Mouse (Mus musculus): ENCODE results near the gene Med9.

The Med9 gene

GRCm38 (mm10) chr11:59947752-59948400 lies at the start of gene Med9:
Gene Med9 (plus strand): TSS chr11:59948206.
- in situ Hi-C loops (cut with MboI; ENCODE audit: unreplicated experiment in 2 of 2) = no loop called here

- in situ Hi-C loops (cut with MboI; ENCODE audit: unreplicated experiment in 2 of 2) = loop anchor here in 1 of 2 experiments (5.0 kb wide), 1 partner anchor 37 kb away; no protein-coding TSS in a partner anchor
These were observed 48.0 kb upstream of the Med9 start for GRCm38 (mm10) chr11:59899711-59900685.

GRCm38 (mm10) chr11:59900995-59901394 lies 47.0 kb upstream of the Med9 start:
- in situ Hi-C loops (cut with MboI; ENCODE audit: unreplicated experiment in 2 of 2) = no loop called here

GRCm38 (mm10) chr11:59902045-59902726 lies 45.8 kb upstream of the Med9 start:
- in situ Hi-C loops (cut with MboI; ENCODE audit: unreplicated experiment in 2 of 2) = no loop called here

- in situ Hi-C loops (cut with MboI; ENCODE audit: unreplicated experiment in 2 of 2) = no loop called here
These were observed 41.4 kb upstream of the Med9 start for GRCm38 (mm10) chr11:59906521-59907123.

GRCm38 (mm10) chr11:59908446-59908845 lies 39.6 kb upstream of the Med9 start:
- in situ Hi-C loops (cut with MboI; ENCODE audit: unreplicated experiment in 2 of 2) = no loop called here

- in situ Hi-C loops (cut with MboI; ENCODE audit: unreplicated experiment in 2 of 2) = no loop called here
These were observed 37.4 kb upstream of the Med9 start for GRCm38 (mm10) chr11:59910586-59910985.

- in situ Hi-C loops (cut with MboI; ENCODE audit: unreplicated experiment in 2 of 2) = no loop called here
These were observed 36.5 kb upstream of the Med9 start for GRCm38 (mm10) chr11:59911523-59911922.

GRCm38 (mm10) chr11:59913702-59914101 lies 34.3 kb upstream of the Med9 start:
- in situ Hi-C loops (cut with MboI; ENCODE audit: unreplicated experiment in 2 of 2) = no loop called here

GRCm38 (mm10) chr11:59918014-59918413 lies 30.0 kb upstream of the Med9 start:
- in situ Hi-C loops (cut with MboI; ENCODE audit: unreplicated experiment in 2 of 2) = no loop called here

GRCm38 (mm10) chr11:59919401-59919800 lies 28.6 kb upstream of the Med9 start:
- in situ Hi-C loops (cut with MboI; ENCODE audit: unreplicated experiment in 2 of 2) = no loop called here

GRCm38 (mm10) chr11:59920331-59920730 lies 27.7 kb upstream of the Med9 start:
- in situ Hi-C loops (cut with MboI; ENCODE audit: unreplicated experiment in 2 of 2) = no loop called here

- in situ Hi-C loops (cut with MboI; ENCODE audit: unreplicated experiment in 2 of 2) = no loop called here
These were observed 26.7 kb upstream of the Med9 start for GRCm38 (mm10) chr11:59921265-59921664.

GRCm38 (mm10) chr11:59930031-59930430 lies 18.0 kb upstream of the Med9 start:
- in situ Hi-C loops (cut with MboI; ENCODE audit: unreplicated experiment in 2 of 2) = no loop called here

- in situ Hi-C loops (cut with MboI; ENCODE audit: unreplicated experiment in 2 of 2) = no loop called here
These were observed 15.3 kb upstream of the Med9 start for GRCm38 (mm10) chr11:59932560-59933337.

GRCm38 (mm10) chr11:59933943-59934342 lies 14.1 kb upstream of the Med9 start:
- in situ Hi-C loops (cut with MboI; ENCODE audit: unreplicated experiment in 2 of 2) = no loop called here

- in situ Hi-C loops (cut with MboI; ENCODE audit: unreplicated experiment in 2 of 2) = loop anchor here in 1 of 2 experiments (5.0 kb wide), 1 partner anchor 40 kb away; no protein-coding TSS in a partner anchor
These were observed 11.0 kb upstream of the Med9 start for GRCm38 (mm10) chr11:59937023-59937422.

GRCm38 (mm10) chr11:59937615-59938014 lies 10.4 kb upstream of the Med9 start:
- in situ Hi-C loops (cut with MboI; ENCODE audit: unreplicated experiment in 2 of 2) = loop anchor here in 1 of 2 experiments (5.0 kb wide), 1 partner anchor 40 kb away; no protein-coding TSS in a partner anchor

- in situ Hi-C loops (cut with MboI; ENCODE audit: unreplicated experiment in 2 of 2) = loop anchor here in 1 of 2 experiments (5.0 kb wide), 1 partner anchor 43 kb away; no protein-coding TSS in a partner anchor
These were observed 8.2 kb upstream of the Med9 start for GRCm38 (mm10) chr11:59939821-59940220.

- in situ Hi-C loops (cut with MboI; ENCODE audit: unreplicated experiment in 2 of 2) = no loop called here
These were observed 7.4 kb upstream of the Med9 start for GRCm38 (mm10) chr11:59940645-59941044.
